Mouse (Mus musculus) liver, embryonic 14.5 days (tissue): ENCODE results near the gene Nsd2. TPM values are rescaled to one million over a fixed set of nuclear protein-coding genes. Genes with fewer than 3 reads are reported as not detected.

Experiments
- ATAC-seq: fragments of 200-750 bp; cut with Nextera tagmentation; 2 replicates; pipeline ENCODE4 v1.8.0; 2017; ENCODE audit warnings: moderate number of reproducible peaks, mild to moderate bottlenecking, moderate library complexity; ENCODE audit not compliant: insufficient read depth
- DNase-seq, 3 experiments: peaks; one replicate each; pipeline ENCODE4 v3.0.0-alpha.2; 2012 to 2013; ENCODE audit warnings: low read depth in 3 of 3, low spot score in 3 of 3
- H3K27ac ChIP-seq: fragments of 300-500 bp; sonication (generic); 2 replicates; pipeline ENCODE4 v1.5.1; 2014; ENCODE audit warnings: moderate library complexity, mild to moderate bottlenecking, control low read depth, inconsistent platforms
- H3K27me3 ChIP-seq: fragments of 300-500 bp; sonication (generic); 2 replicates; pipeline ENCODE4 v1.6.1; 2014; ENCODE audit warnings: mild to moderate bottlenecking, low read length, moderate library complexity; ENCODE audit not compliant: control insufficient read depth, insufficient read depth
- H3K36me3 ChIP-seq: fragments of 300-500 bp; sonication (generic); replicated peaks from 2 replicates; pipeline ENCODE4 v1.6.1; 2014; ENCODE audit warnings: low read depth; ENCODE audit not compliant: control insufficient read depth, insufficient read depth
- H3K4me1 ChIP-seq, 2 experiments: fragments of 200-500 bp in 1 of 2; fragments of 300-500 bp in 1 of 2; sonication (generic) in 1 of 2; replicated peaks; 2 replicates each; pipeline ENCODE4 v1.6.1; 2012 to 2014; ENCODE audit warnings: antibody characterized with exemption in 1 of 2, inconsistent platforms in 1 of 2, low read length in 1 of 2; ENCODE audit not compliant: control insufficient read depth in 2 of 2, insufficient read depth in 2 of 2
- H3K4me2 ChIP-seq: fragments of 300-500 bp; sonication (generic); 2 replicates; pipeline ENCODE4 v1.6.1; 2014; ENCODE audit warnings: low read depth, mild to moderate bottlenecking, control low read depth, moderate library complexity
- H3K4me3 ChIP-seq, 2 experiments: fragments of 200-500 bp in 1 of 2; fragments of 300-500 bp in 1 of 2; sonication (generic) in 1 of 2; 2 replicates each; pipeline ENCODE4 v1.5.1; 2012 to 2014; ENCODE audit warnings: low read depth in 2 of 2, low read length in 2 of 2, mild to moderate bottlenecking in 2 of 2, control low read depth in 1 of 2, inconsistent platforms in 1 of 2, moderate library complexity in 1 of 2; ENCODE audit not compliant: insufficient read depth in 1 of 2
- H3K9ac ChIP-seq: fragments of 300-500 bp; sonication (generic); replicated peaks from 2 replicates; pipeline ENCODE4 v1.6.1; 2014; ENCODE audit warnings: mild to moderate bottlenecking, control low read depth, moderate library complexity
- H3K9me3 ChIP-seq: fragments of 300-500 bp; sonication (generic); 2 replicates; pipeline ENCODE4 v1.6.1; 2016; ENCODE audit warnings: low read length, mixed read lengths; ENCODE audit not compliant: control insufficient read depth
- CTCF ChIP-seq: IDR thresholded peaks from 2 replicates; pipeline ENCODE4 v1.5.1; 2016; ENCODE audit warnings: antibody characterized with exemption, low read depth, control low read depth
- EP300 ChIP-seq: IDR thresholded peaks from 2 replicates; pipeline ENCODE4 v1.6.1; 2016; ENCODE audit warnings: antibody characterized with exemption, low read depth
- WGBS: fragments of 180-500 bp; shearing (Covaris S2); extraction: QIAGEN DNeasy Blood & Tissue Kit; methylation state at CpG from one replicate; pipeline ENCODE4 v1.1.7; 2014; ENCODE audit not compliant: insufficient replicate concordance; 5-methylcytosine and 5-hydroxymethylcytosine counted together
- polyA plus RNA-seq, 2 experiments: library from polyadenylated mRNA; depleted of rRNA in 1 of 2; stranded (reverse) in 1 of 2; unstranded in 1 of 2; fragments of >200 nt; fragmentation: Nextera tagmentation in 1 of 2; extraction: Ambion mirVana in 1 of 2; gene quantifications; 2 replicates each; pipeline versions ENCODE4 v1.2.1 to v1.2.3; 2012 to 2014

The Nsd2 gene
- polyA plus RNA-seq, 2 experiments: 26.7 to 27.8 TPM

GRCm38 (mm10) chr5:33782999-33783390, 37.5 kb upstream of the Nsd2 start:
- H3K36me3 ChIP-seq: no peaks in the 10 kb centered on the region
- no peaks in the 10 kb centered on the region for H3K9me3 ChIP-seq
- H3K4me2 ChIP-seq: peak overlapping the region; percentile 91
- no peaks in the 10 kb centered on the region for H3K27me3 ChIP-seq
- H3K9ac ChIP-seq: peak overlapping the region; percentile 47
- ATAC-seq (peak; percentile 14; the same call in 1 of the 2 replicates), DNase-seq (no peak)
- peaks cover 4 to 6% of the 10 kb centered on the region in 2 experiments; a peak in 3 of 4 replicates for H3K4me1 ChIP-seq
- 14% methylated on average over 6 of the region's 6 CpGs for WGBS
- TF ChIP-seq EP300: no peak
- no peak for TF ChIP-seq CTCF
- peak overlapping the region; percentile 79 to 81 for H3K4me3 ChIP-seq
- H3K27ac ChIP-seq: no peak overlapping the region

- ATAC-seq (no peak), DNase-seq (no peak)
- Histone ChIP-seq H3K36me3 (no peaks in the 10 kb centered on the region), H3K4me2 (no peak overlapping the region), H3K27ac (no peak overlapping the region), H3K4me1 (no peaks in the 10 kb centered on the region), H3K27me3 (no peaks in the 10 kb centered on the region), H3K4me3 (no peak overlapping the region), H3K9me3 (no peaks in the 10 kb centered on the region), H3K9ac (no peak overlapping the region)
- TF ChIP-seq EP300 (no peak), CTCF (no peak)
- WGBS: 53% methylated on average over 5 of the region's 5 CpGs
These were observed 28.4 kb upstream of the Nsd2 start for GRCm38 (mm10) chr5:33791912-33792643.

GRCm38 (mm10) chr5:33803337-33803736, 17.2 kb upstream of the Nsd2 start:
- DNase-seq (no peak), ATAC-seq (no peak)
- TF ChIP-seq EP300 (no peak), CTCF (no peak)
- H3K4me2 ChIP-seq: no peak overlapping the region
- no peaks in the 10 kb centered on the region; the same call in 1 of the 2 replicates for H3K9me3 ChIP-seq
- H3K27me3 ChIP-seq: no peaks in the 10 kb centered on the region
- no peak overlapping the region for H3K9ac ChIP-seq
- no peaks in the 10 kb centered on the region for H3K4me1 ChIP-seq
- no peak overlapping the region for H3K27ac ChIP-seq
- H3K4me3 ChIP-seq: no peak overlapping the region
- 47% methylated on average over 2 of the region's 2 CpGs for WGBS
- no peaks in the 10 kb centered on the region for H3K36me3 ChIP-seq

GRCm38 (mm10) chr5:33811519-33811918, 9.0 kb upstream of the Nsd2 start:
- Histone ChIP-seq H3K9me3 (no peaks in the 10 kb centered on the region), H3K9ac (no peak overlapping the region), H3K4me2 (no peak overlapping the region), H3K36me3 (no peaks in the 10 kb centered on the region), H3K27me3 (no peaks in the 10 kb centered on the region), H3K4me3 (no peak overlapping the region), H3K4me1 (peaks cover 7% of the 10 kb centered on the region in 2 experiments), H3K27ac (no peak overlapping the region)
- WGBS: 72% methylated on average over 4 of the region's 4 CpGs
- no peak for DNase-seq
- no peak for ATAC-seq
- TF ChIP-seq EP300 (no peak), CTCF (peak; percentile 30; the same call in 1 of the 2 replicates)

- Histone ChIP-seq H3K36me3 (no peaks in the 10 kb centered on the region), H3K9me3 (no peaks in the 10 kb centered on the region), H3K27ac (no peak overlapping the region), H3K9ac (no peak overlapping the region), H3K27me3 (no peaks in the 10 kb centered on the region), H3K4me2 (no peak overlapping the region), H3K4me1 (peaks cover 21 to 23% of the 10 kb centered on the region in 2 experiments), H3K4me3 (no peak overlapping the region)
- TF ChIP-seq EP300 (no peak), CTCF (no peak)
- WGBS: 41% methylated on average over 6 of the region's 6 CpGs
- ATAC-seq (no peak), DNase-seq (no peak)
These were observed 4.4 kb upstream of the Nsd2 start for GRCm38 (mm10) chr5:33816008-33816725.
